Mouse (Mus musculus) intestine, embryonic 16.5 days (tissue): ENCODE measurements around the gene Pgm2l1. TPM values are rescaled to one million over a fixed set of nuclear protein-coding genes. Genes with fewer than 3 reads are reported as not detected.
A peak's percentile ranks its signal among the peaks of the same experiment; 100 is the strongest.

Experiments used
- ATAC-seq: fragments of 200-750 bp; cut with Nextera tagmentation; 2 replicates; pipeline ENCODE4 v1.8.0; 2017; ENCODE audit warnings: moderate TSS enrichment, moderate library complexity
- H3K27ac ChIP-seq: fragments of 300-500 bp; sonication (generic); 2 replicates; pipeline ENCODE4 v1.5.1; 2014; ENCODE audit warnings: mild to moderate bottlenecking, low read length
- H3K27me3 ChIP-seq: fragments of 300-500 bp; sonication (generic); replicated peaks from 2 replicates; pipeline ENCODE4 v1.6.1; 2014; ENCODE audit warnings: low read length, control low read depth, mixed read lengths; ENCODE audit not compliant: control insufficient read depth, insufficient read depth
- H3K36me3 ChIP-seq: fragments of 300-500 bp; sonication (generic); 2 replicates; pipeline ENCODE4 v1.6.1; 2014; ENCODE audit warnings: low read length, control low read depth; ENCODE audit not compliant: control insufficient read depth, insufficient read depth
- H3K4me1 ChIP-seq: fragments of 300-500 bp; sonication (generic); 2 replicates; pipeline ENCODE4 v1.6.1; 2014; ENCODE audit warnings: low read length, control low read depth, mixed read lengths; ENCODE audit not compliant: control insufficient read depth, insufficient read depth
- H3K4me2 ChIP-seq: fragments of 300-500 bp; sonication (generic); 2 replicates; pipeline ENCODE4 v1.6.1; 2014; ENCODE audit warnings: low read depth, low read length, control low read depth
- H3K4me3 ChIP-seq: fragments of 300-500 bp; sonication (generic); 2 replicates; pipeline ENCODE4 v1.5.1; 2014; ENCODE audit warnings: mild to moderate bottlenecking, low read length
- H3K9ac ChIP-seq: fragments of 300-500 bp; sonication (generic); 2 replicates; pipeline ENCODE4 v1.6.1; 2014; ENCODE audit warnings: low read depth, low read length
- H3K9me3 ChIP-seq: fragments of 300-500 bp; sonication (generic); 2 replicates; pipeline ENCODE4 v1.6.1; 2016; ENCODE audit warnings: low read length, control low read depth; ENCODE audit not compliant: control insufficient read depth
- WGBS: fragments of 180-500 bp; shearing (Covaris S2); extraction: QIAGEN DNeasy Blood & Tissue Kit; methylation state at CpG from one replicate; pipeline ENCODE4 v1.1.7; 2014; 5-methylcytosine and 5-hydroxymethylcytosine counted together
- polyA plus RNA-seq: library from polyadenylated mRNA; unstranded; fragments of >200 nt; fragmentation: Nextera tagmentation; extraction: Ambion mirVana; gene quantifications from 2 replicates; pipeline ENCODE4 v1.2.1, GENCODE M21; 2015

The Pgm2l1 gene
- polyA plus RNA-seq, 1 experiment from 2014 or later = 2.0 TPM

DNA sequence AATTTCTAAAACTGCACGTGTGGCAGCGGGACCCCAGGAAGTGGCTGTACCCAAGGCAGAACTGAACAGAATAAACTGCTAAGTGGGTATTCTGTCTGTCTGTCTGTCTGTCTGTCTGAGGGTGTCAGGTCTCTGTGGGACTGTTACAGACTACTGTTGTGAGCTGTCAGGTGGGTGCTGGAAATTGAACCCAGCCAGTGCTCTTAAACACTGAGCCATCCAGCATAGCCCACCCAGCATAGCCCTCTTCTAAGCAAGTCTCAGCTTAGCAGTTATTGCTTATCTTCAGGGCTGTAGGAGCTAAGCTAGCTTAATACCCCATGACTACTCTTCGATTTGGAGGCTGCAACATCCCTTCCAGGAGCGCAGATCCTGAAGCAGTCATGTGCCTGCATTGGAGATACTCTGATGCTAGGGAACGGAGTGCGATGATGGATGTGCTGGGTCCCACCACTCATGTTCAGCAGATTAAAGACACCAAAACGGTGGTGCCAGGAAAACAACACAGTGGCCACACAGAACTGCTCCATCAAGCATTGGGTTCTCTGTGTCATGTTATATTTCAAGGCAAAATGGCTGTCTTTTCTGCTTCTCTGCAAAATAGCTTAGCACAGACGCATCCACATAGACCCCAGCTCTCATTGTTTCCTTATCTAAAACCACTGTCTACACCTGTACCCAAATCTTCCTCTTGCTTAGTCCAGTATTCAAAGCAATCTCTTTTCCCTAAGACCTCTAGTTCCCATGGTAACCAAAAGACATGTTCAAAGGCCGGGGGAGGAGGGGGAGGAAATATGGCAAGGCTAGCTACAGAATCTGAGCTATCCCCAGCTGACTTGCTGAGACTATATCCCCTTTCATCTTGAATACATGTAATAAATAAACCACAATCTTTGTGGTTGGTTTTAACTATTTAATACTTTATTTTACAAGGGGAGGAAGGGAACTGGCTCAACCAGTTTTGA is 10.3 kb upstream of the Pgm2l1 start:
- H3K27ac ChIP-seq = no peak overlapping the region
- no peaks in the 10 kb centered on the region for H3K27me3 ChIP-seq
- no peak for ATAC-seq
- no peaks in the 10 kb centered on the region for H3K4me1 ChIP-seq
- WGBS = 72% methylated on average over 9 of the region's 9 CpGs
- no peak overlapping the region for H3K9ac ChIP-seq
- no peak overlapping the region for H3K4me3 ChIP-seq
- H3K9me3 ChIP-seq = no peaks in the 10 kb centered on the region
- H3K36me3 ChIP-seq = no peaks in the 10 kb centered on the region
- H3K4me2 ChIP-seq = no peak overlapping the region

DNA sequence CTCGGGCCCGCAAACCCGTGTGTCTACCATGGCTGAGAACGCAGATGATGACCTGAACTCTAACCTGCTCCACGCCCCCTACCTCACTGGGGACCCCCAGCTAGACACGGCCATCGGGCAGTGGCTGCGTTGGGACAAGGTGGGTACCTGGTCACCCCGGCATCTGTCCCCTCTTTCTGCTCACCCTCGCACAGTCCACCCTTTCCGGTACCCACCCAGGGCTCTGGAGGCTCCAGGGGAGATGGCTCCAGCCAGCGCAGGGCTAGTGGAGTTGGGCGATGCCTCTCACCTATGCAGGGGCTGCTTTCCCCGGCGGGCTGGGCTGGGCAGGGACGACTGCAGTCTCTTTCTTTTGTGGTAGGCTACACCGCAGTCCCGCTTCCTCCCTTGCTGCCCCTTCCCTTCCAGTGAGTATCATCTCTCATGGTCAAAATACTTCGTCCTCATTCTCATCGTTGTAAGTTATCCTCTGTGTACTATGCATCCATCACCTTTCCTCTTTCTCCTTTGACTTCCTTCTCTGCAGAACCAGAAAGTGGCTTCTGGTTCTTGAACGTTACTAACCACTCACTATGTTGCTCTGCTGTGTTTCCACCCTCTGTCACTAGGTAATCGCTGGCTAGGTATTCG is 817 bp downstream of the Pgm2l1 start:
- ATAC-seq = peak; percentile 55
- H3K4me3 ChIP-seq = peak overlapping the region; percentile 59
- WGBS = 2% methylated on average over 23 of the region's 23 CpGs

DNA sequence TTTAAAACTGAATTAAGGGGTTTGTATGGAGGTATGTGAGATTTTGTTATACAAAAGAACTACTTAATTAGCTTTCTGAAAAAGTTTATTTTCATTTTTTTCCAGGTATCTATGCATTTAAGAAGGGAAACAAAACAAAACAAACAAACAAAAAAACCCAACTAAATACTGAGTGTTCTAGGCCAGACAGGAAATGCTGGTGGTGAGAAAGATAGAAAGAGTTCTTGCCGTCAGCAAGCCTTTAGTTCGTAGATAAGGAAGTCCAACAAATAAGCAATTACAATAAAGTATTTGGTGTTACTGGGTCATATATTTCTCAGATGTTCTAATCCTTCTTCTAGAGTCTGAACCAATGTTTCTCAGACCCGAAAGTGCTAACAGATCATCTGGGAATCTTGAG is 1.8 kb downstream of the Pgm2l1 start:
- Histone ChIP-seq H3K9me3 (no peaks in the 10 kb centered on the region), H3K4me3 (no peak overlapping the region), H3K27ac (no peak overlapping the region), H3K36me3 (no peaks in the 10 kb centered on the region), H3K4me1 (peaks cover 8% of the 10 kb centered on the region), H3K9ac (no peak overlapping the region), H3K4me2 (no peak overlapping the region), H3K27me3 (no peaks in the 10 kb centered on the region)
- no peak for ATAC-seq
- 69% methylated on average over 3 of the region's 3 CpGs for WGBS

More for the DNA sequence above, 817 bp downstream of the Pgm2l1 start:
- Histone ChIP-seq H3K4me2 (peak overlapping the region; percentile 98), H3K27me3 (no peaks in the 10 kb centered on the region), H3K27ac (peak overlapping the region; percentile 84), H3K9ac (peak overlapping the region; percentile 74), H3K36me3 (no peaks in the 10 kb centered on the region), H3K9me3 (no peaks in the 10 kb centered on the region), H3K4me1 (peaks cover 8% of the 10 kb centered on the region)

DNA sequence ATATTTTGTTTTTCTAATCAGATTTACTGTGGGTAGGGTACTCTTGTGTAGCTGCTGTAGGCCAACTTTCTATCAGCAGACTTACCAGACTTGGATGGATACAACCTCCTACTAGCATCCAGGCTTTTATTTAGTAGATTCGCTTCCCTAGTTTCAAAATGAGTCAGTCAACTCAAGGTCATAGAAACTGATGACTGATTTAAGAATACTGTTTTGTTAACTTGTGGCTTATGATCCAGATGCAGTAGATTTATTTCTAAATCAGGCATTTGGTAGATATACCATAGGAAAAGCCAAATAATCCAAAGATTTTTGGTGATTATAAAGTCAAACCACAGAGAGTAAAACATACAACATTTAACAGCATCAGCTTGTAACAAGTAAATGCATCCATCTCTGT is 3.5 kb downstream of the Pgm2l1 start:
- peaks cover 8% of the 10 kb centered on the region for H3K4me1 ChIP-seq
- no peak overlapping the region for H3K4me2 ChIP-seq
- no peak overlapping the region for H3K27ac ChIP-seq
- 93% methylated on average over 1 of the region's 1 CpGs for WGBS
- H3K27me3 ChIP-seq = no peaks in the 10 kb centered on the region
- no peak overlapping the region for H3K9ac ChIP-seq
- no peaks in the 10 kb centered on the region for H3K9me3 ChIP-seq
- no peak for ATAC-seq
- no peak overlapping the region for H3K4me3 ChIP-seq
- H3K36me3 ChIP-seq = no peaks in the 10 kb centered on the region

DNA sequence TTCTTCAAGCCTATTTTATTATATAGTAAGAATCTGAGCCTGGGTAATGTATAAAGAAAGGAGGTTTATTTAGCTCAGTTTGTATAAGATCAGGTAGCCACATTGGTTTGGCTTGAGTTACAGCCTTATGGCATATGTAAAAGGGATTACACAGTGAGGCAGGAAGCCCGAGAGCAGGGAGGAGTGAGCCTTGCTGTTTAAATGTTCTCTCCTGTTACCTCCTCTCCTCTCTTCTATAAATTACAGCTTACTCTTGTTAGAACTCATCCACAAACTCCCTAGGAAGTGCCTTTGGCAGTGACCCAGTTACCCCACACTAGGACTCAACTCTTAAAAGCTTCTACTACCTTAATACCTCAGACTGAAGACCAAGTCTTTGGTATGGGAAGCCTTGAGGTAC is 4.5 kb downstream of the Pgm2l1 start:
- Histone ChIP-seq H3K4me1 (peaks cover 8% of the 10 kb centered on the region), H3K4me2 (no peak overlapping the region), H3K4me3 (no peak overlapping the region), H3K9ac (no peak overlapping the region), H3K27me3 (no peaks in the 10 kb centered on the region), H3K36me3 (no peaks in the 10 kb centered on the region), H3K9me3 (no peaks in the 10 kb centered on the region), H3K27ac (no peak overlapping the region)
- ATAC-seq = no peak
- 57% methylated on average over 1 of the region's 1 CpGs for WGBS

DNA sequence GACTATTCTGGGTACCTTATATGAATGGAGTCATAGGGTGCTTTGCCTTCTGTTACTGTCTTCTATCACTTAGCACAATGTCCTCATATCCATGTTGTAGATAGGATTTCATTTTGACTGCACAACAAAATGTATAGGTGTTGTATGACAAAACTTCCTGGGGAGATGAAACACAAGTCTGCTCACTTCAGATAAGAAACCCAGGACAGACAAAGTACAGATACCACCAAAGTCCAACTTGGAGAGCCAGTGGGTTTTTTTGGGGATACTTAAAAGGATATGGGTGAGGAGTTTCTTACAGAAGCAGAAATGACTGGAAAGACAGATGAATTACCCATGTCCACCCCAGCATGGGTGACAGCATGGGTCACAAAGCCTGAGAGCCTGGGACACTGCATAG is 6.5 kb downstream of the Pgm2l1 start:
- no peaks in the 10 kb centered on the region for H3K9me3 ChIP-seq
- no peak overlapping the region for H3K27ac ChIP-seq
- no peak overlapping the region for H3K9ac ChIP-seq
- H3K36me3 ChIP-seq = no peaks in the 10 kb centered on the region
- H3K4me2 ChIP-seq = no peak overlapping the region
- H3K4me3 ChIP-seq = no peak overlapping the region
- ATAC-seq = no peak
- H3K27me3 ChIP-seq = no peaks in the 10 kb centered on the region
- H3K4me1 ChIP-seq = peaks cover under 1% of the 10 kb centered on the region; the same call in 1 of the 2 replicates

DNA sequence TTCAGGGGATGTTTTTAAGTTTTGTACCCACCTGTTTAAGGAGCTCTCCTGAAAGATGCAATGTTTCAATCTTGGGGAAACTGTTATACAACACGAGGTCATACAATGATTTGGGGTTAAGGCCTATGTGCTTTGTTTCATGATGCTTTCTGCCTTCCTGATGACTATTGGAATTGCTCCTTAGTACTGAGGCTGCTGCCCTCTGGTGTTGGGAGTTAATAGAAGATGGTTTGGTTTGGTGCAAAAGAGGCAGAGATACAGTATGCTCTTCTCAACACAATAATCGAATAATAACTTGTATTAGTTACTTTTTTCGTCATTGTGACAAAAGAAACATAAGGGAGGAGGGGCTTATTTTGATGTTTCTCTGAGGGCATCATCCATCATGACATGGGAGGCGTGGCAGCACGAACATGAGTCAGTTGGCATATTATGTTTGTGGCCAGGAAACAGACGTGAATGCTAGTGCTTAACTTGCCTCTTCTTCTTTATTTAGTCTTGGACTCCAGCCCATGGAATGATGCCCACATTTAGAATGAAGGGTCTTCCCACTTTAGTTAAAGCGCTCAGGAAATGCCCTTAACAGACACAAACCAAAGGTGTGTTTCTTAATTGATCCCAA is 7.2 kb downstream of the Pgm2l1 start:
- no peaks in the 10 kb centered on the region for H3K4me1 ChIP-seq
- H3K9ac ChIP-seq = no peak overlapping the region
- no peak overlapping the region for H3K4me3 ChIP-seq
- no peak overlapping the region for H3K27ac ChIP-seq
- 63% methylated on average over 7 of the region's 7 CpGs for WGBS
- no peaks in the 10 kb centered on the region for H3K36me3 ChIP-seq
- H3K9me3 ChIP-seq = no peaks in the 10 kb centered on the region
- no peak overlapping the region for H3K4me2 ChIP-seq
- no peaks in the 10 kb centered on the region for H3K27me3 ChIP-seq
- no peak for ATAC-seq

DNA sequence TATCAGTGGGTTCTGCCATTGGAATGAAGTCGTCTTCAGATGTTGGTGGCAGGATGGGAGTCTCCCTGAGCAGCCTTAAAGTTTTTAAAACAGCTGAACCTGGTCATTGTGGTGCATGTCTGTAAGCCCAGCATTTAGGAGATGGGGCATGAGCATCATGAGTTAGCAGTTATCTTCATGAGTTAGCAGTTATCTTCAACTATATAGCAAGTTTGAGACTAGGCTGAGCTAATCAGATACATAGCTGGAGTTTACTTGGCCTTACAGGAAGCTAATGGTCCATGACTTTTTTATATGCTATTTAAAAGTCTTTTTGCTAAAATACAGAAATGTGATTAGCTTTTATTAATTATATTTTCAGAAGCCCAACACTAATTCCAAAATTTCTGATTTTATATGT is 11.1 kb downstream of the Pgm2l1 start:
- WGBS = 87% methylated on average over 1 of the region's 1 CpGs
- ATAC-seq = no peak
- no peaks in the 10 kb centered on the region for H3K27me3 ChIP-seq
- H3K4me2 ChIP-seq = no peak overlapping the region
- H3K4me3 ChIP-seq = no peak overlapping the region
- no peaks in the 10 kb centered on the region for H3K4me1 ChIP-seq
- H3K36me3 ChIP-seq = no peaks in the 10 kb centered on the region
- no peak overlapping the region for H3K27ac ChIP-seq
- no peak overlapping the region for H3K9ac ChIP-seq
- H3K9me3 ChIP-seq = no peaks in the 10 kb centered on the region

DNA sequence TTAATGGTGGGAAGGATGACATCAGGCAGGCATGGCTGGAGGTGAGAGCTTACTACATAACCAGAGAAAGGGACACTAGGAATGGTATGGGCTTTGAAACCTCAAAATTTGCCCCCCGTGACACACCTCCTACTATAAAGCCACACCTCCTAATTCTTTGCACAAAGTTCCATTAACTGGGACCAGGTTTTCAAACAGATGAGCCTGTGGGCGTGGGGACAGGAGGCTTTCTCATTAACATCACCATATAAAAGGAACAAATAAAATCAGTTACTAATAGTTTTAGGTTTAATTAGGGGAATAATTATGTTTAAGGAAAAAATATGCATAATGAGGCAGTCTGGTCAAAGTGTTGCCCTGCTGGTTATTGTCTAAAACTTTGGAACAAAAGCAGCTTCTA is 13.4 kb downstream of the Pgm2l1 start:
- Histone ChIP-seq H3K9me3 (no peaks in the 10 kb centered on the region), H3K9ac (no peak overlapping the region), H3K4me3 (no peak overlapping the region), H3K4me2 (no peak overlapping the region), H3K4me1 (no peaks in the 10 kb centered on the region), H3K36me3 (no peaks in the 10 kb centered on the region), H3K27ac (no peak overlapping the region), H3K27me3 (no peaks in the 10 kb centered on the region)
- WGBS = 88% methylated on average over 2 of the region's 2 CpGs
- no peak for ATAC-seq
